10 mouse cellular contexts compared by ENCODE assay signal in the genomic region with DNA sequence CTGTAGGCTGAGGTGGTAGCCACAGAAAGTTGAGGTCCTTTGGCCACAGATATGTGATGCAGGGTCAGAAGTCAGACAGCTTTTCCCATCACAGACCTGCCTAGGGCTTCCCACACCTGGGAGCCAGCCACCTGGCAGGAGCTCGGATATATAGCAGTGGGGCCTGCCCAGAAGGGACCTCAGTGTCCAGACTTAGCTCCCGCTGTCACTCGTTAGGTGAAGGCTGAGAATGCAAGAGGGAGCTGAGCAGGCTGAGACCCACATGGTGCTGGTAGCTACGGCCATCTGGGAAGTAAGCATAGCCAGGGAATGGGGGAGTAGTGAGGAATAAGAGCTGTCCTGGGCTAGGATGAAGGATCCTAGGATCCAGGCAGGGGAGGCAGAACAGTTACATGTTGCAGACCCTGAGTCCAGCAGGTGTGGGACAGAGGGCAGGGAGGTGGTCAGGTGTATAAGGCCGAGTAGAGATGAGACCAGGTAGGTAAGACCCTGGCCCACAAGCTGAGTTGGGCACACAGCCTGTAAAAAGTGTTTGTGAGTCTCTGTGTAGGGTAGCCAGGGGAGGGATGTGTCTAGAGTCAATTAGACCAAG. TPM values are rescaled to one million over a fixed set of nuclear protein-coding genes. Genes with fewer than 3 reads are reported as not detected.
DNase-seq lines count a peak whose midpoint lies in the region; TF ChIP-seq lines count a peak whose summit lies in the region.
"Had no signal": no experiment of that assay in that cellular context is flagged by ENCODE, and none has a peak within 500 bp of the region (broad histone marks: within the 10 kb centered on the region; RNA-seq: fewer than 3 reads in every experiment).

No protein-coding gene starts in this region.

- H3K27ac ChIP-seq in heart, adult 2 months, result no peak overlapping the region
- no peak overlapping the region for H3K27ac ChIP-seq in bone marrow macrophage, adult 2 months (ENCODE audit: insufficient read depth, low read depth, low read length)
- H3K27ac ChIP-seq in hindbrain, embryonic 10.5 days, result no peak overlapping the region
- no peak overlapping the region for H3K27ac ChIP-seq in midbrain, embryonic 10.5 days (replicated peaks)

- H3K4me3 ChIP-seq in heart, adult 2 months, result peak overlapping the region; percentile 71; the same call in 1 of the 2 replicates
- H3K4me3 ChIP-seq in bone marrow macrophage, adult 2 months (ENCODE audit: insufficient read depth, low read length), result peak overlapping the region; percentile 72
- H3K4me3 ChIP-seq in hindbrain, embryonic 10.5 days, result peak overlapping the region; percentile 93
- peak overlapping the region; percentile 74 for H3K4me3 ChIP-seq in midbrain, embryonic 10.5 days

- no peaks in the 10 kb centered on the region for H3K36me3 ChIP-seq in heart, adult 2 months (ENCODE audit: control insufficient read depth, insufficient read depth, low read length)
- peaks cover 41% of the 10 kb centered on the region for H3K36me3 ChIP-seq in hindbrain, embryonic 10.5 days
- H3K36me3 ChIP-seq in midbrain, embryonic 10.5 days, result peaks cover 44% of the 10 kb centered on the region

- intact Hi-C loops in heart, adult 2 months (cut with DNase I), result no loop called here
- intact Hi-C loops in heart, postnatal 36 days (cut with DNase I), result loop anchor here (2.0 to 10.0 kb wide), 3 partner anchors 13 to 433 kb away; a partner anchor contains a TSS

- H3K9ac ChIP-seq in heart, adult 2 months (ENCODE audit: low read depth, low read length), result 0 out of 2 replicates have a peak overlapping the region, but pooled peaks have one; percentile 3

- H3K9me3 ChIP-seq in hindbrain, embryonic 10.5 days, result no peaks in the 10 kb centered on the region
- no peaks in the 10 kb centered on the region for H3K9me3 ChIP-seq in midbrain, embryonic 10.5 days (replicated peaks)

- H3K27me3 ChIP-seq in heart, adult 2 months (ENCODE audit: control insufficient read depth, insufficient read depth, low read length), result no peaks in the 10 kb centered on the region
- H3K27me3 ChIP-seq in hindbrain, embryonic 10.5 days (ENCODE audit: insufficient read depth, poor library complexity, severe bottlenecking), result peaks cover 25% of the 10 kb centered on the region
- peaks cover 19% of the 10 kb centered on the region for H3K27me3 ChIP-seq in midbrain, embryonic 10.5 days (ENCODE audit: low read depth, poor library complexity, severe bottlenecking)

- H3K4me1 ChIP-seq in heart, adult 2 months (ENCODE audit: control insufficient read depth, insufficient read depth, low read length), result peaks cover 19% of the 10 kb centered on the region
- H3K4me1 ChIP-seq in bone marrow macrophage, adult 2 months (ENCODE audit: control insufficient read depth, insufficient read depth, low read length), result peaks cover 29% of the 10 kb centered on the region
- H3K4me1 ChIP-seq in hindbrain, embryonic 10.5 days (replicated peaks), result peaks cover 54% of the 10 kb centered on the region
- H3K4me1 ChIP-seq in midbrain, embryonic 10.5 days, result peaks cover 44% of the 10 kb centered on the region

- no peak for TF ChIP-seq CTCF in heart, adult 2 months (IDR thresholded peaks at IDR 0.05)
- no peak for TF ChIP-seq CTCF in bone marrow macrophage, adult 2 months (IDR thresholded peaks at IDR 0.05; ENCODE audit: low read depth, low read length)

- no peak for DNase-seq in heart, adult 2 months
- DNase-seq in heart, postnatal 36 days, result no peak
- no peak for DNase-seq in hindbrain, embryonic 10.5 days (ENCODE audit: low spot score)
- no peak for DNase-seq in midbrain, embryonic 10.5 days (ENCODE audit: low spot score)
- no peak for DNase-seq in left cerebral cortex, adult 11 months (ENCODE audit: low spot score)
- DNase-seq in right cerebral cortex, postnatal 36 days (ENCODE audit: low spot score in 2 of 2), result no peak
- no peak for DNase-seq in adrenal gland, postnatal 25 days
- DNase-seq: cerebellum, adult 18-20 months; kidney, postnatal 4 days had no signal

- no peak for TF ChIP-seq POLR2A in heart, adult 2 months (IDR thresholded peaks at IDR 0.05; ENCODE audit: insufficient read depth, low read depth, low read length)
- TF ChIP-seq POLR2A in bone marrow macrophage, adult 2 months (IDR thresholded peaks at IDR 0.05; ENCODE audit: borderline replicate concordance, low read depth, low read length), result no peak

- WGBS in heart, adult 2 months, result 65% methylated on average over 5 of the region's 5 CpGs
- 78% methylated on average over 5 of the region's 5 CpGs for WGBS in hindbrain, embryonic 10.5 days
- WGBS in midbrain, embryonic 10.5 days, result 80% methylated on average over 5 of the region's 5 CpGs

- TF ChIP-seq EP300 in heart, adult 2 months (IDR thresholded peaks at IDR 0.05; ENCODE audit: insufficient read depth, low read depth, low read length), result no peak

- H3K79me2 ChIP-seq in heart, adult 2 months (replicated peaks; ENCODE audit: control insufficient read depth, insufficient read depth, low read length), result peaks cover 5% of the 10 kb centered on the region

RNA-seq across cellular contexts. Expression of a gene that starts 1.4 kb away (rescaled TPM):
- total RNA-seq in heart, adult 2 months (2021), result 10 to 100 TPM; 11.2 to 14.3 TPM
- 17.6 and 26.7 TPM in 2 replicates for polyA plus RNA-seq in heart, adult 2 months (2012; rRNA removed)
- total RNA-seq in heart, postnatal 36 days (2021), result 10 to 100 TPM; 11.2 to 13.5 TPM
- polyA plus RNA-seq in bone marrow macrophage, adult 2 months (2012; ENCODE audit: insufficient read depth, insufficient read length, missing spikeins), result 10.3 and 11.1 TPM in 2 replicates
- 12.6 and 16.0 TPM in 2 replicates for polyA plus RNA-seq in hindbrain, embryonic 10.5 days (2016; fragmentation: Nextera tagmentation; extraction: Ambion mirVana)
- polyA plus RNA-seq in midbrain, embryonic 10.5 days (2016; fragmentation: Nextera tagmentation; extraction: Ambion mirVana), result 12.1 and 14.0 TPM in 2 replicates
- 16.1 and 19.6 TPM in 2 replicates for total RNA-seq in adrenal gland, postnatal 25 days (2021)

RNA-seq across cellular contexts. Expression of a gene that starts 14.7 kb away (rescaled TPM):
- 100 to 1,000 TPM; 506 to 570 TPM for total RNA-seq in heart, adult 2 months (2021)
- polyA plus RNA-seq in heart, adult 2 months (2012; rRNA removed), result 991 and 1,183 TPM in 2 replicates
- total RNA-seq in heart, postnatal 36 days (2021), result 100 to 1,000 TPM; 500 to 574 TPM
- polyA plus RNA-seq in bone marrow macrophage, adult 2 months (2012; ENCODE audit: insufficient read depth, insufficient read length, missing spikeins), result 1,564 and 1,592 TPM in 2 replicates
- polyA plus RNA-seq in hindbrain, embryonic 10.5 days (2016; fragmentation: Nextera tagmentation; extraction: Ambion mirVana), result 440 and 510 TPM in 2 replicates
- 409 and 515 TPM in 2 replicates for polyA plus RNA-seq in midbrain, embryonic 10.5 days (2016; fragmentation: Nextera tagmentation; extraction: Ambion mirVana)
- total RNA-seq in adrenal gland, postnatal 25 days (2021), result 728 and 789 TPM in 2 replicates

RNA-seq across cellular contexts. Expression of a gene that starts 17.8 kb away (rescaled TPM):
- not detected for total RNA-seq in heart, adult 2 months (2021)
- polyA plus RNA-seq in heart, adult 2 months (2012; rRNA removed), result not detected in 2 replicates
- not detected for total RNA-seq in heart, postnatal 36 days (2021)
- not detected in 2 replicates for polyA plus RNA-seq in bone marrow macrophage, adult 2 months (2012; ENCODE audit: insufficient read depth, insufficient read length, missing spikeins)
- 0.18 and 0.55 TPM in 2 replicates for polyA plus RNA-seq in hindbrain, embryonic 10.5 days (2016; fragmentation: Nextera tagmentation; extraction: Ambion mirVana)
- 0.11 TPM in 1 of 2 replicates, not detected in the other for polyA plus RNA-seq in midbrain, embryonic 10.5 days (2016; fragmentation: Nextera tagmentation; extraction: Ambion mirVana)
- not detected in 2 replicates for total RNA-seq in adrenal gland, postnatal 25 days (2021)

RNA-seq across cellular contexts. Expression of a gene that starts 46.2 kb away (rescaled TPM):
- 100 to 1,000 TPM in 1 of 2 experiments, 10 to 100 TPM in 1; 66.3 to 104 TPM for total RNA-seq in heart, adult 2 months (2021)
- polyA plus RNA-seq in heart, adult 2 months (2012; rRNA removed), result 83.6 and 109 TPM in 2 replicates
- 10 to 100 TPM; 70.7 to 76.3 TPM for total RNA-seq in heart, postnatal 36 days (2021)
- polyA plus RNA-seq in bone marrow macrophage, adult 2 months (2012; ENCODE audit: insufficient read depth, insufficient read length, missing spikeins), result 0.12 and 0.45 TPM in 2 replicates
- polyA plus RNA-seq in hindbrain, embryonic 10.5 days (2016; fragmentation: Nextera tagmentation; extraction: Ambion mirVana), result 7.2 and 10.8 TPM in 2 replicates
- 5.3 and 6.4 TPM in 2 replicates for polyA plus RNA-seq in midbrain, embryonic 10.5 days (2016; fragmentation: Nextera tagmentation; extraction: Ambion mirVana)
- 29.3 and 38.0 TPM in 2 replicates for total RNA-seq in adrenal gland, postnatal 25 days (2021)
